Mouse (Mus musculus): ENCODE measurements around the gene Zfp148.

Zfp148 gene

DNA sequence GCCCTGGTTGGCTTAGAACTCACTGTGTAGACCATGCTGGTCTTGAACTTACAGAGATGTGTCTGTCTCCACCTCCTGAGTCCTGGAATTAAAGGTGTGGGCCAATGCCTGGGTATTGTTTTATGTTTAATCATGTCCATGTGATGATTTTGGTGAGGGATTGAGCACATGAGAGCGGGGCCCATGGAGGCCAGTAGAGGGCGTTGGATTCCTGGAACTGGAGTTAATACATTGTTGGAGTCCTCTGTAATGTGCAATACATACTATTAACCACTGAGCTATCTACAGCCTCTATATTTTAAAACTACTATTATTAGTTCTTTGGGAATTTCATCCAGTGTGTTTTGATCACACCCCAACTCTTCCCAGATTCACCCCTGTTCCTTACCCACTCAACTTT, 163.7 kb downstream of the Zfp148 start:
- DNase-seq: no peak

DNA sequence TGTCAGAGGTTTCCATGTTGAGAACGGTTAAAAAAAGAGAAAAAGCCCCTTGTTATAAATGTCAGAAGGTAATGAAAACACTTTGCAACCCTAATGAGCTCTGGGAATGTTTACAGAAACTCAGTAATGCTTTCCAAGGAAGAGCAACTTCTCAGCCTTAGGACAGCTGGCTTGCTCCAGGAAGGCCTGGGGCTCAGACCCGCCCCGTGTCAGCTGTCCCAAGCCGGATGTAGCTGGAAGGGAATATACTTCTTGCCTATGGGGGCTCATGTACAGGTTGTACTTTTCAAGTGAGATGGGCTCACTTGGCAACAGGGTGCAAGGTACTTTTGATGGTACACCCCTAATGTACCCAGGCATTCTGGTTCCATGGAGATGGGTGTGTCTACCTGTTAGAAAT, 164.9 kb downstream of the Zfp148 start:
- DNase-seq: no peak

DNA sequence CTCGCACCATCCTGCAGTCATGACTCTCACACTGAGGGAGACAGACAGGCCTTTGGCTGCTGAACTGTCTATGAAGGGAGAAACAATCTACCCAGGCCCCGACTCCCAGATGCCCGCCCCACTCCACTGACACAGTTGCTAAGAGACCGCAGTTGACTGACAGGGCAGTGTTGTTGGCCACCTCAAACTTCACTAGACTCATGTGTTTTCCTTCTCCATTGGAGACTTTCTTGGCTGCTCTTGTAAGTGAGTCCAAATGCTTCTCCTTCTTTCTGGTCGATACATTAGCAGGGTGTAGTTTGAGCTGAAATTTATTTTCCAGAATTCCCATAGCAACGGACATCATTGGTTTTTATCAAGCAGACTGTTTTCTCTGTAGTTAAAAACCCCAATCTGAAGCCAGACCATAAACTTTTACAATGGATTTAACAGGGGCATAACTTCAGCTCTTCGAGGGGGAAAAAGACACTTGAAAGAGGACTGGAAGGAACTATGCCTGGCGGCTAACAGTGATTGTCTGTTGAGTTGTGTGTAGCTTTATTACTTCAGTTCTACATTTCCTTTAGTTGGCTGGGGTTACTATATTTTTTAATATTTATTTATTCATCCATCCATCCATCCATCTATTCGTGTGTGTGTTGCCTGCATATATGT, 173.2 kb downstream of the Zfp148 start:
- no peak for DNase-seq

Data from cerebellum, adult 11 months (tissue).